In the genomic region with DNA sequence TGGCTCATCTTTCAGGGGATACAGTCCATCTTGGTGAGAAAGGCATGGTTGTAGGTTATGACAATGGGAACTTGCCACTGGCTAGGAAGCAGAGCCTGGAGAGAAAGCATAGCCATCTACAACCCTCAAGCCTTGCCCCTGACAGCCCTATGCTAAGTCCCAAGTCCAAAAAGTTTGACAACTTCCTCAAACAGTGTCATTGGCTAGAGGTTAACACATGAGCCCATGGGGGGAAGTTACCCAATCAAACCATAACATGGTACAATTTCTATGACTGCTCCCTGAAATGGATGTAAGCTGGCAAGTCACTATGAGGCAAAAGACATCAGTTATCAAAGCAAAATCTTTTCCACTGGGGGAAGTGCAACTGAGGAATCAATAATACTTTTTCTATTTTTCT, we compare ENCODE assay signal across 17 mouse cellular contexts.
"Had no signal": no experiment of that assay in that cellular context is flagged by ENCODE, and none has a peak within 500 bp of the region (broad histone marks: within the 10 kb centered on the region; RNA-seq: fewer than 3 reads in every experiment).

No protein-coding gene starts in this region.

- ATAC-seq: liver, embryonic 12.5 days; liver, postnatal 0 days; lung, postnatal 0 days; midbrain, embryonic 13.5 days; midbrain, embryonic 15.5 days; midbrain, embryonic 16.5 days had no signal

- DNase-seq: left cerebral cortex, postnatal 4 days; liver; liver, embryonic 13.5 days; liver, postnatal 0 days; lung, adult 18-20 months; lung, adult 2 months; lung, embryonic 14.5 days; lung, postnatal 10 days; lung, postnatal 14 days; lung, postnatal 36 days; lung, postnatal 4 days; midbrain, embryonic 14.5 days had no signal
